Mouse (Mus musculus) CH12.LX (cell line): Measurements from ENCODE around the gene Cry2. TPM values are rescaled to one million over a fixed set of nuclear protein-coding genes. Genes with fewer than 3 reads are reported as not detected.

Source experiments
- DNase-seq: peaks from one replicate; pipeline ENCODE4 v3.0.0-alpha.2; 2013; ENCODE audit errors: extremely low read depth
- H3K27ac ChIP-seq: 2 replicates; pipeline ENCODE4 v1.5.1; 2012; ENCODE audit warnings: low read depth, mild to moderate bottlenecking, control low read depth, moderate library complexity; ENCODE audit not compliant: insufficient read depth
- H3K27me3 ChIP-seq: replicated peaks from 2 replicates; pipeline ENCODE3; 2012; ENCODE audit warnings: inconsistent platforms
- H3K36me3 ChIP-seq, 2 experiments: replicated peaks in 1 of 2; 2 replicates each; pipeline versions ENCODE3 to v1.6.1; 2012; ENCODE audit warnings: inconsistent platforms in 1 of 2, low read length in 1 of 2, mild to moderate bottlenecking in 1 of 2, mixed read lengths in 1 of 2, moderate library complexity in 1 of 2; ENCODE audit not compliant: control insufficient read depth in 1 of 2, insufficient read depth in 1 of 2
- H3K4me1 ChIP-seq, 2 experiments: 2 replicates each; pipeline ENCODE4 v1.6.1; 2012; ENCODE audit warnings: inconsistent platforms in 1 of 2, moderate library complexity in 1 of 2; ENCODE audit not compliant: insufficient read depth in 2 of 2, control insufficient read depth in 1 of 2
- H3K4me2 ChIP-seq: 2 replicates; pipeline ENCODE4 v1.6.1; 2012; ENCODE audit warnings: low read depth, mild to moderate bottlenecking, control low read depth; ENCODE audit not compliant: poor library complexity, insufficient read depth, severe bottlenecking
- H3K4me3 ChIP-seq, 3 experiments: fragments of 150-350 bp in 1 of 3; sonication (generic) in 1 of 3; replicated peaks in 1 of 3; 2 replicates each; pipeline versions ENCODE3 to v1.5.1; 2011 to 2012; ENCODE audit warnings: low read depth in 2 of 3, low read length in 2 of 3, mild to moderate bottlenecking in 2 of 3, moderate library complexity in 2 of 3, control low read depth in 1 of 3, improper control_type of control experiment in 1 of 3, inconsistent platforms in 1 of 3, mixed read lengths in 1 of 3; ENCODE audit not compliant: poor library complexity in 1 of 3
- H3K79me2 ChIP-seq: replicated peaks from 2 replicates; pipeline ENCODE4 v1.6.1; 2012; ENCODE audit warnings: mild to moderate bottlenecking, moderate library complexity; ENCODE audit not compliant: control insufficient read depth, poor library complexity, insufficient read depth, severe bottlenecking; ENCODE audit errors: extremely low read depth
- H3K9ac ChIP-seq: 2 replicates; pipeline ENCODE4 v1.6.1; 2012; ENCODE audit warnings: low read depth, mild to moderate bottlenecking, control low read depth, moderate library complexity; ENCODE audit not compliant: insufficient read depth
- H3K9me3 ChIP-seq: replicated peaks from 2 replicates; pipeline ENCODE3; 2012; ENCODE audit warnings: low read length, inconsistent platforms, mixed read lengths
- CHD1 ChIP-seq: IDR thresholded peaks from 2 replicates; pipeline ENCODE4 v1.6.1; 2012; ENCODE audit warnings: low read depth, low read length, improper control_type of control experiment, inconsistent platforms
- CHD2 ChIP-seq: IDR thresholded peaks from 2 replicates; pipeline ENCODE4 v1.6.1; 2011; ENCODE audit warnings: low read length, improper control_type of control experiment
- EP300 ChIP-seq: IDR thresholded peaks from 2 replicates; pipeline ENCODE4 v1.6.1; 2011; ENCODE audit warnings: low read length, improper control_type of control experiment
- ETS1 ChIP-seq: conservative IDR thresholded peaks from 2 replicates; pipeline ENCODE4 v1.6.1; 2012; ENCODE audit warnings: low read depth, mild to moderate bottlenecking, inconsistent platforms, low read length, improper control_type of control experiment, moderate library complexity
- GABPA ChIP-seq: IDR thresholded peaks from 2 replicates; pipeline ENCODE4 v1.6.1; 2012; ENCODE audit warnings: low read depth, low read length, improper control_type of control experiment, inconsistent platforms; ENCODE audit not compliant: insufficient replicate concordance
- HCFC1 ChIP-seq: IDR thresholded peaks from 2 replicates; pipeline ENCODE4 v1.6.1; 2012; ENCODE audit warnings: low read depth, mild to moderate bottlenecking, inconsistent platforms, low read length, improper control_type of control experiment
- JUN ChIP-seq: IDR thresholded peaks from 2 replicates; pipeline ENCODE4 v1.6.1; 2011; ENCODE audit warnings: low read depth, mild to moderate bottlenecking, low read length, improper control_type of control experiment, moderate library complexity; ENCODE audit not compliant: insufficient read depth
- KAT2A ChIP-seq: IDR thresholded peaks from 2 replicates; pipeline ENCODE4 v1.6.1; 2012; ENCODE audit warnings: low read length, improper control_type of control experiment, inconsistent platforms; ENCODE audit not compliant: insufficient replicate concordance
- MAX ChIP-seq: IDR thresholded peaks from 2 replicates; pipeline ENCODE4 v1.6.1; 2011; ENCODE audit warnings: low read length, improper control_type of control experiment
- NRF1 ChIP-seq: IDR thresholded peaks from 2 replicates; pipeline ENCODE4 v1.6.1; 2014; ENCODE audit warnings: low read depth, mild to moderate bottlenecking, inconsistent platforms, low read length, improper control_type of control experiment, moderate library complexity
- RCOR1 ChIP-seq: conservative IDR thresholded peaks from 2 replicates; pipeline ENCODE4 v1.6.1; 2012; ENCODE audit warnings: low read depth, mild to moderate bottlenecking, inconsistent platforms, low read length, improper control_type of control experiment
- SIN3A ChIP-seq: IDR thresholded peaks from 2 replicates; pipeline ENCODE4 v1.6.1; 2012; ENCODE audit warnings: low read length, improper control_type of control experiment, inconsistent platforms
- TCF12 ChIP-seq: IDR thresholded peaks from 2 replicates; pipeline ENCODE4 v1.6.1; 2014; ENCODE audit warnings: low read depth, mild to moderate bottlenecking, inconsistent platforms, low read length, improper control_type of control experiment
- USF2 ChIP-seq: conservative IDR thresholded peaks from 2 replicates; pipeline ENCODE4 v1.6.1; 2011; ENCODE audit warnings: low read depth, low read length, improper control_type of control experiment
- ZC3H11A ChIP-seq: IDR thresholded peaks from 2 replicates; pipeline ENCODE4 v1.6.1; 2012; ENCODE audit warnings: low read depth, mild to moderate bottlenecking, inconsistent platforms, low read length, improper control_type of control experiment
- ZMIZ1 ChIP-seq: IDR thresholded peaks from 2 replicates; pipeline ENCODE4 v1.6.1; 2012; ENCODE audit warnings: low read depth, mild to moderate bottlenecking, inconsistent platforms, low read length, improper control_type of control experiment
- dilution Hi-C: fragments of 300-500 bp; cut with MboI; formaldehyde crosslinking; loops from 2 replicates; pipeline ENCODE4 v1.14.3; 2020; ENCODE audit warnings: low sequenced_read_pairs; ENCODE audit not compliant: extremely low pct_unique_long_range_greater_than_20kb, extremely low pct_ligation_motif_present
- in situ Hi-C: fragments of 300-500 bp; cut with MboI; formaldehyde crosslinking; loops from 3 replicates; pipeline ENCODE4 v1.14.3; 2019; ENCODE audit warnings: low sequenced_read_pairs, low pct_ligation_motif_present, low pct_unique_long_range_greater_than_20kb, mixed read lengths
- polyA plus RNA-seq: library from polyadenylated mRNA; unstranded; fragments of >175 nt; gene quantifications from 2 replicates; pipeline ENCODE4 v1.2.1, GENCODE M21; 2012; ENCODE audit warnings: low read depth; ENCODE audit not compliant: insufficient read length
- total RNA-seq, 2 experiments: library from RNA; depleted of rRNA; stranded (reverse); fragments of 300-350 nt in 1 of 2; fragments of >200 nt in 1 of 2; gene quantifications; 2 replicates each; pipeline ENCODE4 v1.2.3; 2012 to 2014

Cry2 gene
- total and polyA plus RNA-seq, 3 experiments = 4.3 to 15.9 (median 12.7) TPM

DNA sequence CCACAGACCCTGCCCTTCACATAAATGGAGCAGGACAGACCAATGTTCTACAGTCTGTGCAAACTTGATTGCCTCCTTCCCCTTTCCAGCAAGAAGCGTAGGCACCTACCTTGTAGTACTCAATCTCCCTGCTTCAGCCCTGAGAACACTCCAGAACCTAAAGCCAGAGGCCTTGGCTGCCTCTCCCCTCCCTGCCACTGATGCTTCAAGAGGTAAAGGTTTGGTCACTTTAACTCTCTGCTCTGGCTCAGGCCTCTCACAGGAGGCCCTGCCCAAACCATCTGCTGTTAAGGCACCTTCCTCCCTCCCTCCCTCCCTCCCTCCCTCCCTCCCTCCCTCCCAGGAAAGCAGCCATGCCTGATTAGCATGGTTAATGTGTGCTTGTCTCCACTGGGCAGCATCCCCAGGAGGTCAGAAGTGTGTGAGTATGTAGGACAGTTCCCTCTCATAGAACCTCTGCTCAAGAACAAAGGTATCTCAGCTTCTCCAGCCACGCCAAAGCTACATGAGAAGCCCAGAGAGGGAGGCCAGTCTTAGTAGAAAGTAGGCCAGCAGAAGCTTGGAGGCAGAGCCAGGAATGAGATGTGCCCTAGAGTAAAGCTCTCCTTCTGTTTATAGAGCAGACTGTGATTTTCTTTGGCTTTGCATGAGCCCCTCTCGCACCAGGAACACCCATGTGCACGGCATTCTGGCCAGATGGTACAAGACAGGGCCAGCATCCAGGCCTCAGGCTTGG is 31.1 kb downstream of the Cry2 start:
- Histone ChIP-seq H3K27ac (no peak overlapping the region), H3K4me1 (peaks cover 10 to 53% of the 10 kb centered on the region in 2 experiments), H3K36me3 (peaks cover 27 to 50% of the 10 kb centered on the region in 2 experiments), H3K9me3 (peaks cover 10% of the 10 kb centered on the region), H3K27me3 (no peaks in the 10 kb centered on the region), H3K4me3 (no peak overlapping the region), H3K4me2 (no peak overlapping the region), H3K79me2 (no peaks in the 10 kb centered on the region), H3K9ac (no peak overlapping the region)
- DNase-seq = no peak
- TF ChIP-seq MAX (no peak), CHD2 (no peak), TCF12 (no peak), HCFC1 (no peak), RCOR1 (no peak), ZMIZ1 (no peak), NRF1 (no peak), GABPA (no peak), SIN3A (no peak), JUN (no peak), ETS1 (no peak), USF2 (no peak), KAT2A (no peak), ZC3H11A (no peak)
- in situ Hi-C loops (no loop called here), dilution Hi-C loops (no loop called here)

DNA sequence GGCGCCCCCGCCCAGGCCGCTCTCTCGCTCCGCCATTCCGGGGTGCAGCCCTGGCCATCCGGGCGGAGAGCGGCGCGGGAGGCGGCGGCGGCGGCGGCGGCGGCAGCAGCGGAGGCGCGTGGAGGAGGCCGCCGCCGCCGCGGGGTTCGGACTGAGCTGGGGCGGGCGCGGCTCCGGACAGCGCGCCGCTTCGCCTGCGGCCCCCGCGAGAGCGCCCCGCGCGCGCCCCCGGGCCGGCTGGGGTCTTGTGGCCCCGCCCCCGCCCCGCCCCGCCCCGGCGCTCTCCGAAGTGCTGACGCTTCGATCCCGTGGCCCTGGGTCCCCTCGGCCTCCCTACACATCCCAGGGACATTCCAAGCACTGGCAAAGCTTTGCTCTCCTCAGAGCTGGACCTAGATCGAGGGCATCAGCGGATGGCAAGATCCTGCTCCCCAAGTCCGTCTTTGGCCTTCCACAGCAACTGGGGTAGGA is 32.7 kb downstream of the Cry2 start, which contains the start of gene Mapk8ip1:
Gene Mapk8ip1, minus strand, starts transcription at position 173 of the 471 bp plus-strand sequence.
- H3K9me3 ChIP-seq = peaks cover 10% of the 10 kb centered on the region
- H3K9ac ChIP-seq = no peak within 1 kb of the TSS
- no peak within 1 kb of the TSS for H3K27ac ChIP-seq
- no peak for DNase-seq
- TF ChIP-seq MAX (no peak), EP300 (no peak), RCOR1 (no peak), CHD1 (no peak)
- peaks cover 7 to 40% of the 10 kb centered on the region in 2 experiments for H3K4me1 ChIP-seq
- dilution Hi-C loops (no loop called here), in situ Hi-C loops (no loop called here)
- peaks cover 20 to 36% of the 10 kb centered on the region in 2 experiments for H3K36me3 ChIP-seq
- no peaks in the 10 kb centered on the region for H3K27me3 ChIP-seq
- H3K4me2 ChIP-seq = no peak within 1 kb of the TSS
- H3K79me2 ChIP-seq = no peaks in the 10 kb centered on the region
- no peak within 1 kb of the TSS for H3K4me3 ChIP-seq
